Mouse (Mus musculus): ENCODE data around the gene Zbtb20.

GRCm38 (mm10) chr16:42900328-42900727 is 24.6 kb downstream of the Zbtb20 start:
- TF ChIP-seq CTCF (IDR thresholded peaks at IDR 0.05; ENCODE audit: low read depth, low read length) (no peak), TAL1 (conservative IDR thresholded peaks at IDR 0.05; ENCODE audit: low read depth, low read length) (no peak), POLR2AphosphoS5 (IDR thresholded peaks at IDR 0.05; ENCODE audit: insufficient replicate concordance, low read depth, low read length) (no peak), GATA1 (IDR thresholded peaks at IDR 0.05; ENCODE audit: borderline replicate concordance, low read length) (no peak), GATA2 (IDR thresholded peaks at IDR 0.05; ENCODE audit: borderline replicate concordance, low read depth, low read length) (no peak)

Measured in G1E (cell line).